Mouse (Mus musculus): ENCODE data around the gene Mfrp. TPM values are rescaled to one million over a fixed set of nuclear protein-coding genes. Genes with fewer than 3 reads are reported as not detected.

The Mfrp gene
- polyA plus RNA-seq, 1 experiment from 2014 or later: 0.11 TPM

DNA sequence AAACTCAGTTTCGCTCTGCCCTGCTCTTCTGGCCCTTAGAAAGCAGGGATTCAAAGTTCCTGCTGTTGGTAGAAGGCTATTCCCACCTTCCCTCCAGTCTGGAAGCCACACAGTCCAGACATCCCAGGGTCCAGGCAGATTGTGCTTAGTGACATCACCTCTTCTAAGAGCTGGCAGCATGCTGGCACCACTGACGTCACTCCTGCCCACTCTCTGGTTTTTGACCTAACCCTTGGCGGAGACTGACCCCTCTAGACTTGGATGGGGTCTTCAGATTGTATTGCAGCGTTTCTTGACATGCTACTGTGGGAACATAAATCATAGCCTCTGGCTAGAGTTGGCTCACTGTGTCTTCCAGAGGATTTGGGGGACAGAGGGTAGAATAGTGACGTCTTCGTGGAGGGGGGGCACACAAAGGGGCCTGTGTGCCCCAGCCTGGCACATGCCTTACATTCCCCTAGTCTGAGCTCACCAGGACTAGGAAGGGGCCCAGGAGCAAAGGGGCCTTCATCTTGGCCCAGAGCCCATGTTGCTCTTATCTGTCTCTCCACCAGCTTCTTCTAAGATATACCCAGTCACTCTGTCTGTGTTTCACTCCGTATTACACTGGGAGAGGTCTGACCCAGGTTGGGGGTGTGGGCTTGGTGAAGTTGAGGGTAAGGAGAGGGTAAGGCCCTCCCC, 34.3 kb downstream of the Mfrp start:
- peaks cover 28% of the 10 kb centered on the region for H3K4me1 ChIP-seq (ENCODE audit: control insufficient read depth, insufficient read depth, low read length)
- DNase-seq: no peak
- peak overlapping the region; percentile 79 for H3K4me2 ChIP-seq (ENCODE audit: low read length)
- no peak for ATAC-seq (ENCODE audit: low FRiP score, low TSS enrichment)
- H3K27ac ChIP-seq (replicated peaks; ENCODE audit: low read depth, low read length): no peak overlapping the region
- H3K4me3 ChIP-seq (replicated peaks; ENCODE audit: low read depth, low read length): peak overlapping the region; percentile 37
- no peak overlapping the region for H3K9ac ChIP-seq (replicated peaks; ENCODE audit: low read length)
- H3K27me3 ChIP-seq (ENCODE audit: control insufficient read depth, insufficient read depth, low read length): peaks cover 32% of the 10 kb centered on the region
- 62% methylated on average over 7 of the region's 7 CpGs for WGBS
- no peaks in the 10 kb centered on the region for H3K36me3 ChIP-seq (ENCODE audit: control insufficient read depth, insufficient read depth, low read length)
- no peaks in the 10 kb centered on the region for H3K9me3 ChIP-seq (ENCODE audit: control insufficient read depth, low read length)

DNA sequence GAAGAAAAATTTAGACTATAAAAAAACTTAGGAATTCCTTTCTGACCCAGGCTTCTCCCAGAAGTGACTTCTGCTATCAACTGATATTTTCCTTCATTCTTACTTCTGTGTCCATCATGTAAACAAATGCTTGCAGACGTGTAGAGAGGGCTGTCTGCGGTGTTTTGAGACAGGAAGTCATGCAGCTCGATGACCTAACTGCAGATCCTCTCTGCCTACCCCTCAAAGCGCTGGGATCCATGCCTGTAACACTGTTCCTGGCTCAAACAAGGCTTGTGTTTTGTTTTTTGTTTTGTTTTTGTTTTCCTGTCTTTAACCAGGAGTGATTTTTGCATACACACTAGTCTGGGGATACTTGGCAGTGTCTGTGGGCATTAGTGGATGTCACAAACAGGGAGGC, 36.3 kb downstream of the Mfrp start:
- Histone ChIP-seq H3K4me3 (replicated peaks; ENCODE audit: low read depth, low read length) (no peak overlapping the region), H3K4me2 (ENCODE audit: low read length) (no peak overlapping the region), H3K27ac (replicated peaks; ENCODE audit: low read depth, low read length) (no peak overlapping the region), H3K9ac (replicated peaks; ENCODE audit: low read length) (no peak overlapping the region), H3K4me1 (ENCODE audit: control insufficient read depth, insufficient read depth, low read length) (peaks cover 26% of the 10 kb centered on the region), H3K36me3 (ENCODE audit: control insufficient read depth, insufficient read depth, low read length) (0 out of 2 replicates have a peak, but pooled peaks cover 8% of the 10 kb centered on the region), H3K9me3 (ENCODE audit: control insufficient read depth, low read length) (no peaks in the 10 kb centered on the region), H3K27me3 (ENCODE audit: control insufficient read depth, insufficient read depth, low read length) (peaks cover 31% of the 10 kb centered on the region)
- WGBS: 80% methylated on average over 4 of the region's 4 CpGs
- ATAC-seq (ENCODE audit: low FRiP score, low TSS enrichment): no peak
- no peak for DNase-seq

DNA sequence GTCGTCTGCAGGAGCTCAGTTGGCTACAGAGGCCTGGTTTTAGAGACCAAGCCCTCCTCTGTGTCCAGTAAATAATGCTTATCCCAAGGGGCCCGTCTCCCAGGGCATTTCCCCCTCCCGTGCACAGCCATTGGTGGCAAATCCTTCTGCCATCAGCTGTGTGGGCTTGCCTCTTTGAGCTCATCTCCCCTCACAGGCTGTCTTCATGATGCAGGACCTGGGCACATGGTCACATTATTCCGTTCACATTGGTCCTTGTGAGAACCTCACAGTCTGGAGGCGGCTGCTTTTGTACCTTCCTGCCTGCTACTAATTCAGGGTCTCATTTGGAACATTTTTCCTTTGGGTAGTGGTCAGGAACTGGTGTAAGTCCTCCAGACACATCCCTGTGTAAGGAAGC, 40.4 kb downstream of the Mfrp start:
- ATAC-seq (ENCODE audit: low FRiP score, low TSS enrichment) (no peak), DNase-seq (no peak)
- WGBS: 66% methylated on average over 5 of the region's 5 CpGs
- Histone ChIP-seq H3K4me2 (ENCODE audit: low read length) (no peak overlapping the region), H3K9ac (replicated peaks; ENCODE audit: low read length) (no peak overlapping the region), H3K9me3 (ENCODE audit: control insufficient read depth, low read length) (no peaks in the 10 kb centered on the region), H3K4me1 (ENCODE audit: control insufficient read depth, insufficient read depth, low read length) (no peaks in the 10 kb centered on the region), H3K36me3 (ENCODE audit: control insufficient read depth, insufficient read depth, low read length) (peaks cover 34% of the 10 kb centered on the region), H3K27ac (replicated peaks; ENCODE audit: low read depth, low read length) (no peak overlapping the region), H3K27me3 (ENCODE audit: control insufficient read depth, insufficient read depth, low read length) (no peaks in the 10 kb centered on the region), H3K4me3 (replicated peaks; ENCODE audit: low read depth, low read length) (no peak overlapping the region)

DNA sequence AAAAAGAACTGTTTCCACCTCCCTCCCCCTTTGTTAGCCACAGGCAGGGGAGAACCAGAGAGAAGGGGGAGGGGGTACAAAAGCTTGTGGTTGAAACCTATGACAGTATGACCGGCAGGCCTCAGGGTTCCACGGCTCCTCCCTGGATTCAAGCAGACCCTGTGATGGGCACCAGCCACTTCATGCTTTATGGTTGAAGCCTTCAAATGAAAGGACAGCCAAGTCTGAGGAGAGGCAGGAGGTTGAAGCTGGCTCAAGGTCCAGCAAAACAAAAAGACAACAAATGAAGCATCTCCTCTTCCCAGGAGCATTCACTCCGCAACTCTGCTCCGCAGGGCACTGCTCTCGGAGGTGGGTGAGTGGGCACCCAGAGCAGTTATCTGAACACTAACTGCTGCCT, 41.9 kb downstream of the Mfrp start:
- 72% methylated on average over 5 of the region's 5 CpGs for WGBS
- H3K36me3 ChIP-seq (ENCODE audit: control insufficient read depth, insufficient read depth, low read length): peaks cover 39% of the 10 kb centered on the region

DNA sequence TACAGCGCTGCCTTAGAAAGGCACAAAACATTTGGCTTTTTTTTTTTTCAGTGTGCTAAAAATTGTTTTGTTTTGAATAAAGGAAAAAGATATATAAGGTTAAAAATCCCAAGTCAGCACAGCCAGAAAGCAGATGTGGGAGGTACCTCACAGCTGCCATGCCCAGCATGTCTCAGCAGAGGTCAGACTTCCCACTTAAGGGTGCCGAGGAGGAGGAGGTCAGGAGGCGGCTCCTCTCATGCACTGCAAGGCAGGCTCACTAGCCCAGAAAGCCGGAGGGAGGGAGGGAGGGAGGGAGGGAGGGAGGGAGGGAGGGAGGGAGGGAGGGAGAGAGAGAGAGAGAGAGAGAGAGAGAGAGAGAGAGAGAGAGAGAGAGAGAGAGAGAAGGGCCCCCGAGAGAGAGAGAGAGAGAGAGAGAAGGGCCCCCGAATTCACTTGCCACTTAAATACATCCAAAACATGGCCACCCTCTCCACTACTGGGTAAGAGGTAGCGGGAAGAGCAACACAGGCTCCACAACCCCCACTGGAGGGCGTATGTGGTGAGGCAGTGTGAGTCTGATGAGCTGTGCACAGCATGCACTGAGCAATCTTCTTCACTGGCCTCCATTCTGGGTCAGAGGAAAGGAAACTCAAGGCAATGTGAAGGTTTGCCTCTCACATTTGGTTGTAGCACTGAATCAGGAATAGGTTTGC, 42.6 kb downstream of the Mfrp start:
- peaks cover 47% of the 10 kb centered on the region for H3K36me3 ChIP-seq (ENCODE audit: control insufficient read depth, insufficient read depth, low read length)
- 31% methylated on average over 7 of the region's 8 CpGs for WGBS
- no peaks in the 10 kb centered on the region for H3K4me1 ChIP-seq (ENCODE audit: control insufficient read depth, insufficient read depth, low read length)
- no peak overlapping the region for H3K4me3 ChIP-seq (replicated peaks; ENCODE audit: low read depth, low read length)
- H3K27me3 ChIP-seq (ENCODE audit: control insufficient read depth, insufficient read depth, low read length): no peaks in the 10 kb centered on the region
- DNase-seq (no peak), ATAC-seq (ENCODE audit: low FRiP score, low TSS enrichment) (no peak)
- no peak overlapping the region for H3K27ac ChIP-seq (replicated peaks; ENCODE audit: low read depth, low read length)
- no peaks in the 10 kb centered on the region for H3K9me3 ChIP-seq (ENCODE audit: control insufficient read depth, low read length)
- H3K9ac ChIP-seq (replicated peaks; ENCODE audit: low read length): no peak overlapping the region
- H3K4me2 ChIP-seq (ENCODE audit: low read length): no peak overlapping the region

More for the DNA sequence above, 41.9 kb downstream of the Mfrp start:
- Histone ChIP-seq H3K9ac (replicated peaks; ENCODE audit: low read length) (no peak overlapping the region), H3K4me1 (ENCODE audit: control insufficient read depth, insufficient read depth, low read length) (no peaks in the 10 kb centered on the region), H3K9me3 (ENCODE audit: control insufficient read depth, low read length) (no peaks in the 10 kb centered on the region), H3K27me3 (ENCODE audit: control insufficient read depth, insufficient read depth, low read length) (no peaks in the 10 kb centered on the region), H3K27ac (replicated peaks; ENCODE audit: low read depth, low read length) (no peak overlapping the region), H3K4me2 (ENCODE audit: low read length) (no peak overlapping the region), H3K4me3 (replicated peaks; ENCODE audit: low read depth, low read length) (no peak overlapping the region)
- no peak for DNase-seq
- ATAC-seq (ENCODE audit: low FRiP score, low TSS enrichment): no peak

DNA sequence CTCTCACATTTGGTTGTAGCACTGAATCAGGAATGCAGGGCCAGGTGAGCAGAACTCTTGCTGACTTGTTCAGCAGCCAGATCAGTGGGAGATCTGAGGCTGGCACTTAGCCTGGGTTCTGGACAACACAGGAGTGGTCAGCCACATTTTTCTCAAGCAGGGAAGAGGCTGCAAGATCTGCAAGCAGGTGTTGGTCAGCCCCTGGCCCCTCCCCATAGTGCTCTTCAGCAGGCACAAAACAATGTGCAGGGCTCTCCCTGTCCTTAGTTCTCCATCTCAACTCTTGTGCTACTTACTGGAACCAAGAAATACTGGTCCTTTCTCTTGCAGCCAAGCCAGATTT, 43.2 kb downstream of the Mfrp start:
- no peaks in the 10 kb centered on the region for H3K9me3 ChIP-seq (ENCODE audit: control insufficient read depth, low read length)
- no peaks in the 10 kb centered on the region for H3K4me1 ChIP-seq (ENCODE audit: control insufficient read depth, insufficient read depth, low read length)
- no peak overlapping the region for H3K9ac ChIP-seq (replicated peaks; ENCODE audit: low read length)
- ATAC-seq (ENCODE audit: low FRiP score, low TSS enrichment) (no peak), DNase-seq (no peak)
- no peak overlapping the region for H3K4me3 ChIP-seq (replicated peaks; ENCODE audit: low read depth, low read length)
- no peaks in the 10 kb centered on the region for H3K27me3 ChIP-seq (ENCODE audit: control insufficient read depth, insufficient read depth, low read length)
- H3K27ac ChIP-seq (replicated peaks; ENCODE audit: low read depth, low read length): no peak overlapping the region
- H3K36me3 ChIP-seq (ENCODE audit: control insufficient read depth, insufficient read depth, low read length): peaks cover 52% of the 10 kb centered on the region
- no peak overlapping the region for H3K4me2 ChIP-seq (ENCODE audit: low read length)

DNA sequence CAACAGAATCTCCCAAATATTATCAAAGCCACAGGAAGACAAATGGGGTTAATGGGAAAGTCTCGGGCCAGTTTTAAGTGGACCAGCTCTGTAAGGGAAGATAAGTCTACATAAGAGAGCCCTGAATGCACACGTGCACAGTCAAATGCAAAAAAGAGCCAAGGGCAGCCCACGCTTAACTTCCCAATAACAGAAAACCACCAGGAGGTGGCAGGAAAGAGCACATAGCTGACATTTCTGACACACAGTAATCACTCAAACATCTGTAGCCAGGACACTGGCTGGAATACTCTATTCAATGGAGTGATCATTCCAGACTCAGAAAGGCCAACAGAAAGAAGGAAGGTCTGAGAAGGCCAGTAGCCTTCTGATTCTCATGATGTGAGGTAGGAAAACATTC, 45.8 kb downstream of the Mfrp start:
- Histone ChIP-seq H3K27ac (replicated peaks; ENCODE audit: low read depth, low read length) (no peak overlapping the region), H3K4me1 (ENCODE audit: control insufficient read depth, insufficient read depth, low read length) (no peaks in the 10 kb centered on the region), H3K9me3 (ENCODE audit: control insufficient read depth, low read length) (no peaks in the 10 kb centered on the region), H3K4me2 (ENCODE audit: low read length) (no peak overlapping the region), H3K36me3 (ENCODE audit: control insufficient read depth, insufficient read depth, low read length) (peaks cover 62% of the 10 kb centered on the region), H3K4me3 (replicated peaks; ENCODE audit: low read depth, low read length) (no peak overlapping the region), H3K27me3 (ENCODE audit: control insufficient read depth, insufficient read depth, low read length) (no peaks in the 10 kb centered on the region), H3K9ac (replicated peaks; ENCODE audit: low read length) (no peak overlapping the region)
- WGBS: 68% methylated on average over 3 of the region's 3 CpGs
- peak; percentile 36 for DNase-seq
- ATAC-seq (ENCODE audit: low FRiP score, low TSS enrichment): no peak

All from midbrain, embryonic 14.5 days (tissue).